9 mouse cellular contexts compared by ENCODE assay signal in genomic region chr2:144177268-144177667, GRCm38 (mm10).
DNase-seq lines count a peak whose midpoint lies in the region; ATAC-seq and TF ChIP-seq lines count a peak whose summit lies in the region.
"Had no signal": no experiment of that assay in that cellular context is flagged by ENCODE, and none has a peak within 500 bp of the region (broad histone marks: within the 10 kb centered on the region; RNA-seq: fewer than 3 reads in every experiment).

No protein-coding gene starts in this region.

- no peaks in the 10 kb centered on the region for H3K9me3 ChIP-seq in MEL (replicated peaks; ENCODE audit: insufficient read depth, low read length)
- no peaks in the 10 kb centered on the region for H3K9me3 ChIP-seq in heart, embryonic 12.5 days (replicated peaks)
- H3K9me3 ChIP-seq in liver, embryonic 13.5 days (replicated peaks), result no peaks in the 10 kb centered on the region

- H3K27me3 ChIP-seq in MEL (ENCODE audit: control insufficient read depth in 1 of 2, insufficient read depth in 2 of 2, low read length in 2 of 2), result no peaks in the 10 kb centered on the region
- H3K27me3 ChIP-seq in heart, embryonic 12.5 days (replicated peaks), result no peaks in the 10 kb centered on the region
- no peaks in the 10 kb centered on the region for H3K27me3 ChIP-seq in liver, embryonic 13.5 days

- peak; percentile 72 for DNase-seq in MEL (ENCODE audit: low read depth, low spot score)
- DNase-seq in adipocyte (ENCODE audit: low spot score), result peak; percentile 48
- peak; percentile 22 for DNase-seq in liver, embryonic 13.5 days
- no peak for DNase-seq in urinary bladder, postnatal 4 days (ENCODE audit: low spot score in 2 of 2)
- DNase-seq in urinary bladder, postnatal 36 days (ENCODE audit: low spot score in 2 of 2), result no peak
- DNase-seq in layer of hippocampus, adult 8-10 months (ENCODE audit: low spot score in 2 of 2), result no peak
- DNase-seq: cerebellum, adult 2 months; kidney, postnatal 10 days had no signal

- TF ChIP-seq CTCF in MEL (IDR thresholded peaks at IDR 0.05 in 2 of 3, conservative IDR thresholded peaks at IDR 0.05 in 1 of 3; ENCODE audit: control insufficient read depth in 1 of 3, insufficient read depth in 1 of 3, low read depth in 2 of 3, low read length in 3 of 3, poor library complexity in 1 of 3, severe bottlenecking in 1 of 3), result no peak

- peaks cover 4 to 5% of the 10 kb centered on the region in 2 experiments; a peak in 3 of 4 replicates for H3K4me1 ChIP-seq in MEL (ENCODE audit: control insufficient read depth in 1 of 2, insufficient read depth in 2 of 2, low read length in 2 of 2)
- H3K4me1 ChIP-seq in heart, embryonic 12.5 days (replicated peaks), result peaks cover 31% of the 10 kb centered on the region
- peaks cover 33% of the 10 kb centered on the region for H3K4me1 ChIP-seq in liver, embryonic 13.5 days (replicated peaks)

- no peaks in the 10 kb centered on the region for H3K79me2 ChIP-seq in MEL (ENCODE audit: control insufficient read depth, insufficient read depth, low read length, poor library complexity)

- peak in 1 of 2 experiments; percentile 42; a peak in 2 of 4 replicates for TF ChIP-seq POLR2A in MEL (IDR thresholded peaks at IDR 0.05; ENCODE audit: control insufficient read depth in 1 of 2, insufficient read depth in 1 of 2, low read depth in 1 of 2, low read length in 2 of 2, poor library complexity in 1 of 2)

- H3K4me3 ChIP-seq in MEL (ENCODE audit: control insufficient read depth in 1 of 2, insufficient read depth in 1 of 2, low read depth in 2 of 2, low read length in 2 of 2), result peak overlapping the region; percentile 32 to 50
- no peak overlapping the region for H3K4me3 ChIP-seq in heart, embryonic 12.5 days
- H3K4me3 ChIP-seq in liver, embryonic 13.5 days (replicated peaks), result no peak overlapping the region

- TF ChIP-seq RAD21 in MEL (IDR thresholded peaks at IDR 0.05; ENCODE audit: low read depth, low read length), result no peak

- peaks cover 0 to 5% of the 10 kb centered on the region in 2 experiments; a peak in 1 of 4 replicates for H3K36me3 ChIP-seq in MEL (ENCODE audit: control insufficient read depth in 1 of 2, insufficient read depth in 2 of 2, low read length in 2 of 2)
- H3K36me3 ChIP-seq in heart, embryonic 12.5 days, result no peaks in the 10 kb centered on the region
- no peaks in the 10 kb centered on the region for H3K36me3 ChIP-seq in liver, embryonic 13.5 days

- peak; percentile 50 to 58; a peak in 3 of 4 replicates for TF ChIP-seq EP300 in MEL (IDR thresholded peaks at IDR 0.05; ENCODE audit: low read depth in 1 of 2, low read length in 2 of 2)

- 4% methylated on average over 6 of the region's 6 CpGs for WGBS in heart, embryonic 12.5 days
- WGBS in liver, embryonic 13.5 days (ENCODE audit: insufficient replicate concordance), result 16% methylated on average over 6 of the region's 6 CpGs

- peak overlapping the region; percentile 16 for H3K4me2 ChIP-seq in heart, embryonic 12.5 days
- H3K4me2 ChIP-seq in liver, embryonic 13.5 days, result peak overlapping the region; percentile 36

- peak overlapping the region; percentile 41 for H3K27ac ChIP-seq in MEL (ENCODE audit: control insufficient read depth, low read depth, low read length)
- peak overlapping the region; percentile 94 for H3K27ac ChIP-seq in heart, embryonic 12.5 days (ENCODE audit: poor library complexity, severe bottlenecking)
- peak overlapping the region; percentile 70 for H3K27ac ChIP-seq in liver, embryonic 13.5 days

- peak; percentile 86 for ATAC-seq in heart, embryonic 12.5 days (ENCODE audit: insufficient number of reproducible peaks, low FRiP score)
- peak; percentile 75 for ATAC-seq in liver, embryonic 13.5 days (ENCODE audit: low read depth)

- peak overlapping the region; percentile 38 for H3K9ac ChIP-seq in MEL (ENCODE audit: control insufficient read depth, low read depth, low read length, poor library complexity, severe bottlenecking)
- H3K9ac ChIP-seq in heart, embryonic 12.5 days, result peak overlapping the region; percentile 20; the same call in 1 of the 2 replicates
- peak overlapping the region; percentile 41; the same call in 1 of the 2 replicates for H3K9ac ChIP-seq in liver, embryonic 13.5 days

TF ChIP-seq in MEL, 35 proteins besides CTCF, POLR2A, EP300 and RAD21:
- no peak for TF ChIP-seq CHD2 (IDR thresholded peaks at IDR 0.05; ENCODE audit: low read length)
- no peak for TF ChIP-seq SMC3 (IDR thresholded peaks at IDR 0.05; ENCODE audit: low read depth, low read length)
- TF ChIP-seq KAT2A (conservative IDR thresholded peaks at IDR 0.05; ENCODE audit: low read depth, low read length), result no peak
- 0 out of 2 replicates have a peak, but pooled peaks have one; percentile 37 for TF ChIP-seq MYC (IDR thresholded peaks at IDR 0.05; ENCODE audit: low read depth, low read length)
- TF ChIP-seq ETS1 (IDR thresholded peaks at IDR 0.05; ENCODE audit: low read depth, low read length), result peak; percentile 68
- TF ChIP-seq USF1 (IDR thresholded peaks at IDR 0.05; ENCODE audit: low read depth, low read length), result no peak
- TF ChIP-seq TAL1 (IDR thresholded peaks at IDR 0.05; ENCODE audit: low read length), result no peak
- 0 out of 2 replicates have a peak, but pooled peaks have one; percentile 27 for TF ChIP-seq NELFE (IDR thresholded peaks at IDR 0.05; ENCODE audit: low read depth, low read length)
- TF ChIP-seq MAX (IDR thresholded peaks at IDR 0.05; ENCODE audit: low read length), result no peak
- no peak for TF ChIP-seq ZKSCAN1 (IDR thresholded peaks at IDR 0.05; ENCODE audit: low read depth, low read length)
- no peak for TF ChIP-seq ZC3H11A (IDR thresholded peaks at IDR 0.05; ENCODE audit: low read depth, low read length)
- TF ChIP-seq TBP (IDR thresholded peaks at IDR 0.05; ENCODE audit: low read depth, low read length), result peak; percentile 55; the same call in 1 of the 2 replicates
- no peak for TF ChIP-seq MEF2A (IDR thresholded peaks at IDR 0.05; ENCODE audit: extremely low read depth, insufficient replicate concordance, low read depth, low read length, poor library complexity, severe bottlenecking)
- TF ChIP-seq POLR2AphosphoS5 (IDR thresholded peaks at IDR 0.05; ENCODE audit: borderline replicate concordance, low read depth, low read length), result no peak
- no peak for TF ChIP-seq ZNF384 (IDR thresholded peaks at IDR 0.05; ENCODE audit: low read depth, low read length)
- no peak for TF ChIP-seq USF2 (IDR thresholded peaks at IDR 0.05; ENCODE audit: borderline replicate concordance in 1 of 2, insufficient read depth in 1 of 2, low read depth in 1 of 2, low read length in 2 of 2)
- peak; percentile 72 for TF ChIP-seq RCOR1 (IDR thresholded peaks at IDR 0.05; ENCODE audit: low read depth, low read length)
- TF ChIP-seq ZMIZ1 (IDR thresholded peaks at IDR 0.05; ENCODE audit: low read depth, low read length), result no peak
- TF ChIP-seq GATA1 (IDR thresholded peaks at IDR 0.05; ENCODE audit: low read depth, low read length), result peak; percentile 87
- TF ChIP-seq SIN3A (IDR thresholded peaks at IDR 0.05; ENCODE audit: low read length), result peak; percentile 63; the same call in 1 of the 2 replicates
- no peak for TF ChIP-seq E2F4 (IDR thresholded peaks at IDR 0.05; ENCODE audit: borderline replicate concordance, low read depth, low read length)
- TF ChIP-seq ELF1 (IDR thresholded peaks at IDR 0.05; ENCODE audit: low read depth, low read length), result no peak
- TF ChIP-seq TCF12 (IDR thresholded peaks at IDR 0.05; ENCODE audit: low read depth, low read length), result 0 out of 2 replicates have a peak, but pooled peaks have one; percentile 41
- TF ChIP-seq BHLHE40 (IDR thresholded peaks at IDR 0.05; ENCODE audit: borderline replicate concordance, low read depth, low read length), result no peak
- TF ChIP-seq MAZ (IDR thresholded peaks at IDR 0.05; ENCODE audit: low read depth, low read length), result peak; percentile 88
- no peak for TF ChIP-seq UBTF (IDR thresholded peaks at IDR 0.05; ENCODE audit: borderline replicate concordance, insufficient read depth, low read depth, low read length)
- no peak for TF ChIP-seq MAFK (IDR thresholded peaks at IDR 0.05; ENCODE audit: borderline replicate concordance, low read depth, low read length)
- TF ChIP-seq MYB (IDR thresholded peaks at IDR 0.05; ENCODE audit: low read depth, low read length), result no peak
- TF ChIP-seq JUND (IDR thresholded peaks at IDR 0.05; ENCODE audit: low read depth, low read length), result no peak
- no peak for TF ChIP-seq GABPA (IDR thresholded peaks at IDR 0.05; ENCODE audit: low read depth, low read length)
- TF ChIP-seq CHD1 (IDR thresholded peaks at IDR 0.05; ENCODE audit: low read depth, low read length), result no peak
- TF ChIP-seq MXI1 (IDR thresholded peaks at IDR 0.05; ENCODE audit: low read depth, low read length), result peak; percentile 39; the same call in 1 of the 2 replicates
- no peak for TF ChIP-seq HCFC1 (IDR thresholded peaks at IDR 0.05; ENCODE audit: low read depth, low read length)
- no peak for TF ChIP-seq NRF1 (IDR thresholded peaks at IDR 0.05; ENCODE audit: insufficient read depth, low read depth, low read length, poor library complexity, severe bottlenecking)
- TF ChIP-seq POLR2AphosphoS2 (IDR thresholded peaks at IDR 0.05; ENCODE audit: low read length), result no peak

Comparison
In these comparisons a context has a peak if more than half of its experiments do, and no peak if none do; other contexts are left out.
1. DNase-seq: peak in MEL (single experiment), adipocyte (single experiment) and liver, embryonic 13.5 days (single experiment); none in urinary bladder, postnatal 4 days (0 of 2), urinary bladder, postnatal 36 days (0 of 2) and layer of hippocampus, adult 8-10 months (0 of 2).
2. H3K27ac ChIP-seq: peak in every context shown above with its lines; median percentile 94 in heart, embryonic 12.5 days; 70 in liver, embryonic 13.5 days; 41 in MEL.
3. H3K4me3 ChIP-seq: peak in MEL (2 of 2); none in heart, embryonic 12.5 days (single experiment) and liver, embryonic 13.5 days (single experiment).
4. Peak in every context shown above with its lines, with median percentiles within 50 percentile points of each other: H3K9ac ChIP-seq.